Mouse (Mus musculus) gastrocnemius, adult 8-10 months (tissue): ENCODE data around the gene Abcg1. TPM values are rescaled to one million over a fixed set of nuclear protein-coding genes. Genes with fewer than 3 reads are reported as not detected.
A peak's percentile ranks its signal among the peaks of the same experiment; 100 is the strongest.

Experiments used
- DNase-seq, 2 experiments: peaks; one replicate each; pipeline ENCODE4 v3.0.0; 2022; ENCODE audit warnings: low spot score in 2 of 2
- total RNA-seq, 4 experiments: library from RNA; stranded (reverse); gene quantifications; 2 replicates each; pipeline ENCODE4 v1.2.4; 2022

Gene Abcg1
- 1 to 10 TPM; 1.2 to 1.8 (median 1.5) TPM for total RNA-seq

GRCm38 (mm10) chr17:31057151-31057890 is at the start of gene Abcg1:
TSS of gene Abcg1 (plus strand) at chr17:31057675.
- DNase-seq: no peak

- DNase-seq: no peak
These were observed 49.1 kb upstream of the Abcg1 start for GRCm38 (mm10) chr17:31008416-31008815.

GRCm38 (mm10) chr17:31011551-31012394 is 45.7 kb upstream of the Abcg1 start:
- no peak for DNase-seq

GRCm38 (mm10) chr17:31018267-31018666 is 39.2 kb upstream of the Abcg1 start:
- peak in 1 of 2 experiments; percentile 14 for DNase-seq

GRCm38 (mm10) chr17:31019505-31019904 is 38.0 kb upstream of the Abcg1 start:
- DNase-seq: peak; percentile 13 to 19

GRCm38 (mm10) chr17:31020078-31020477 is 37.4 kb upstream of the Abcg1 start:
- no peak for DNase-seq

- no peak for DNase-seq
These were observed 36.2 kb upstream of the Abcg1 start for GRCm38 (mm10) chr17:31021276-31021675.

- DNase-seq: no peak
These were observed 33.2 kb upstream of the Abcg1 start for GRCm38 (mm10) chr17:31024125-31024781.

GRCm38 (mm10) chr17:31024782-31025125 is 32.7 kb upstream of the Abcg1 start:
- no peak for DNase-seq

GRCm38 (mm10) chr17:31026986-31027385 is 30.5 kb upstream of the Abcg1 start:
- no peak for DNase-seq

- no peak for DNase-seq
These were observed 29.8 kb upstream of the Abcg1 start for GRCm38 (mm10) chr17:31027723-31028122.

- no peak for DNase-seq
These were observed 28.6 kb upstream of the Abcg1 start for GRCm38 (mm10) chr17:31028821-31029370.

GRCm38 (mm10) chr17:31029407-31029806 is 28.1 kb upstream of the Abcg1 start:
- no peak for DNase-seq

GRCm38 (mm10) chr17:31032341-31032740 is 25.1 kb upstream of the Abcg1 start:
- no peak for DNase-seq

- DNase-seq: no peak
These were observed 24.2 kb upstream of the Abcg1 start for GRCm38 (mm10) chr17:31033251-31033650.

GRCm38 (mm10) chr17:31034165-31034564 is 23.3 kb upstream of the Abcg1 start:
- DNase-seq: no peak

GRCm38 (mm10) chr17:31034674-31035356 is 22.7 kb upstream of the Abcg1 start:
- DNase-seq: no peak

GRCm38 (mm10) chr17:31036168-31036876 is 21.2 kb upstream of the Abcg1 start:
- no peak for DNase-seq

GRCm38 (mm10) chr17:31037331-31037730 is 20.1 kb upstream of the Abcg1 start:
- no peak for DNase-seq

- DNase-seq: no peak
These were observed 19.1 kb upstream of the Abcg1 start for GRCm38 (mm10) chr17:31038381-31038780.

- no peak for DNase-seq
These were observed 17.8 kb upstream of the Abcg1 start for GRCm38 (mm10) chr17:31039626-31040025.
